Mouse (Mus musculus) MEL (cell line): ENCODE results near the gene Spata21. TPM values are rescaled to one million over a fixed set of nuclear protein-coding genes. Genes with fewer than 3 reads are reported as not detected.

Source experiments
- DNase-seq: peaks from one replicate; pipeline ENCODE4 v3.0.0; 2011; ENCODE audit warnings: low read depth, low spot score
- H3K27ac ChIP-seq: 2 replicates; pipeline ENCODE4 v1.5.1; 2012; ENCODE audit warnings: low read depth, mild to moderate bottlenecking, control low read depth, low read length, moderate library complexity; ENCODE audit not compliant: control insufficient read depth
- H3K27me3 ChIP-seq, 2 experiments: fragments of 150-350 bp in 1 of 2; sonication (generic) in 1 of 2; 2 replicates each; pipeline ENCODE4 v1.6.1; 2012; ENCODE audit warnings: low read length in 2 of 2, mild to moderate bottlenecking in 2 of 2, improper control_type of control experiment in 1 of 2, moderate library complexity in 1 of 2; ENCODE audit not compliant: insufficient read depth in 2 of 2, control insufficient read depth in 1 of 2
- H3K36me3 ChIP-seq, 2 experiments: 2 replicates each; pipeline ENCODE4 v1.6.1; 2012 to 2014; ENCODE audit warnings: low read length in 2 of 2, improper control_type of control experiment in 1 of 2, inconsistent platforms in 1 of 2, mild to moderate bottlenecking in 1 of 2; ENCODE audit not compliant: insufficient read depth in 2 of 2, control insufficient read depth in 1 of 2
- H3K4me1 ChIP-seq, 2 experiments: fragments of 150-350 bp in 1 of 2; sonication (generic) in 1 of 2; 2 replicates each; pipeline ENCODE4 v1.6.1; 2012; ENCODE audit warnings: low read length in 2 of 2, improper control_type of control experiment in 1 of 2, mild to moderate bottlenecking in 1 of 2; ENCODE audit not compliant: insufficient read depth in 2 of 2, control insufficient read depth in 1 of 2
- H3K4me3 ChIP-seq, 2 experiments: fragments of 150-350 bp in 1 of 2; sonication (generic) in 1 of 2; 2 replicates each; pipeline ENCODE4 v1.5.1; 2012; ENCODE audit warnings: low read depth in 2 of 2, low read length in 2 of 2, mild to moderate bottlenecking in 2 of 2, moderate library complexity in 2 of 2, control low read depth in 1 of 2, improper control_type of control experiment in 1 of 2; ENCODE audit not compliant: control insufficient read depth in 1 of 2, insufficient read depth in 1 of 2
- H3K79me2 ChIP-seq: 2 replicates; pipeline ENCODE4 v1.6.1; 2012; ENCODE audit warnings: mild to moderate bottlenecking, low read length, moderate library complexity; ENCODE audit not compliant: control insufficient read depth, poor library complexity, insufficient read depth
- H3K9ac ChIP-seq: 2 replicates; pipeline ENCODE4 v1.6.1; 2012; ENCODE audit warnings: low read depth, mild to moderate bottlenecking, control low read depth, low read length, moderate library complexity; ENCODE audit not compliant: control insufficient read depth, poor library complexity, severe bottlenecking
- H3K9me3 ChIP-seq: fragments of 150-350 bp; sonication (generic); replicated peaks from 2 replicates; pipeline ENCODE4 v1.6.1; 2012; ENCODE audit warnings: mild to moderate bottlenecking, low read length, improper control_type of control experiment, moderate library complexity; ENCODE audit not compliant: insufficient read depth
- CHD1 ChIP-seq: IDR thresholded peaks from 2 replicates; pipeline ENCODE4 v1.6.1; 2012; ENCODE audit warnings: low read depth, mild to moderate bottlenecking, inconsistent platforms, low read length, improper control_type of control experiment
- CHD2 ChIP-seq: IDR thresholded peaks from 2 replicates; pipeline ENCODE4 v1.6.1; 2011; ENCODE audit warnings: low read length, improper control_type of control experiment
- CTCF ChIP-seq, 3 experiments: IDR thresholded peaks in 2 of 3; conservative IDR thresholded peaks in 1 of 3; 2 replicates each; pipeline ENCODE4 v1.5.1; 2011 to 2012; ENCODE audit warnings: low read length in 3 of 3, low read depth in 2 of 3, mild to moderate bottlenecking in 2 of 3, improper control_type of control experiment in 1 of 3, inconsistent platforms in 1 of 3, mixed read lengths in 1 of 3, moderate library complexity in 1 of 3; ENCODE audit not compliant: control insufficient read depth in 1 of 3, insufficient read depth in 1 of 3, poor library complexity in 1 of 3, severe bottlenecking in 1 of 3
- ELF1 ChIP-seq: IDR thresholded peaks from 2 replicates; pipeline ENCODE4 v1.6.1; 2014; ENCODE audit warnings: low read depth, mild to moderate bottlenecking, inconsistent platforms, low read length, improper control_type of control experiment, moderate library complexity
- EP300 ChIP-seq, 2 experiments: IDR thresholded peaks; 2 replicates each; pipeline ENCODE4 v1.6.1; 2011; ENCODE audit warnings: improper control_type of control experiment in 2 of 2, low read length in 2 of 2, low read depth in 1 of 2, mild to moderate bottlenecking in 1 of 2
- GABPA ChIP-seq: IDR thresholded peaks from 2 replicates; pipeline ENCODE4 v1.6.1; 2012; ENCODE audit warnings: low read depth, mild to moderate bottlenecking, inconsistent platforms, low read length, improper control_type of control experiment, moderate library complexity
- MAFK ChIP-seq: IDR thresholded peaks from 2 replicates; pipeline ENCODE4 v1.6.1; 2011; ENCODE audit warnings: low read depth, mild to moderate bottlenecking, low read length, improper control_type of control experiment, borderline replicate concordance
- MAX ChIP-seq: IDR thresholded peaks from 2 replicates; pipeline ENCODE4 v1.6.1; 2011; ENCODE audit warnings: low read length, improper control_type of control experiment
- NRF1 ChIP-seq: IDR thresholded peaks from 2 replicates; pipeline ENCODE4 v1.6.1; 2014; ENCODE audit warnings: low read depth, mild to moderate bottlenecking, inconsistent platforms, low read length, improper control_type of control experiment, moderate library complexity; ENCODE audit not compliant: poor library complexity, insufficient read depth, severe bottlenecking
- POLR2AphosphoS2 ChIP-seq: IDR thresholded peaks from 2 replicates; pipeline ENCODE4 v1.6.1; 2011; ENCODE audit warnings: low read length, improper control_type of control experiment
- POLR2AphosphoS5 ChIP-seq: IDR thresholded peaks from 2 replicates; pipeline ENCODE4 v1.6.1; 2012; ENCODE audit warnings: low read depth, borderline replicate concordance, mild to moderate bottlenecking, inconsistent platforms, low read length, moderate library complexity, mixed read lengths
- RCOR1 ChIP-seq: IDR thresholded peaks from 2 replicates; pipeline ENCODE4 v1.6.1; 2012; ENCODE audit warnings: low read depth, mild to moderate bottlenecking, inconsistent platforms, low read length, improper control_type of control experiment
- TBP ChIP-seq: IDR thresholded peaks from 2 replicates; pipeline ENCODE4 v1.8.0; 2011; ENCODE audit warnings: low read depth, low read length, improper control_type of control experiment
- TCF12 ChIP-seq: IDR thresholded peaks from 2 replicates; pipeline ENCODE4 v1.6.1; 2014; ENCODE audit warnings: low read depth, mild to moderate bottlenecking, inconsistent platforms, low read length, improper control_type of control experiment, moderate library complexity
- UBTF ChIP-seq: IDR thresholded peaks from 2 replicates; pipeline ENCODE4 v1.6.1; 2012; ENCODE audit warnings: low read depth, mild to moderate bottlenecking, inconsistent platforms, low read length, improper control_type of control experiment, moderate library complexity, borderline replicate concordance; ENCODE audit not compliant: insufficient read depth
- ZC3H11A ChIP-seq: IDR thresholded peaks from 2 replicates; pipeline ENCODE4 v1.6.1; 2012; ENCODE audit warnings: low read depth, mild to moderate bottlenecking, inconsistent platforms, low read length, improper control_type of control experiment
- ZKSCAN1 ChIP-seq: IDR thresholded peaks from 2 replicates; pipeline ENCODE4 v1.6.1; 2012; ENCODE audit warnings: low read depth, mild to moderate bottlenecking, inconsistent platforms, low read length, improper control_type of control experiment, moderate library complexity
- polyA plus RNA-seq, 2 experiments: library from polyadenylated mRNA; stranded (reverse) in 1 of 2; unstranded in 1 of 2; fragments of >175 nt in 1 of 2; fragments of >200 nt in 1 of 2; gene quantifications; 2 replicates each; pipeline versions ENCODE4 v1.2.1 to v1.2.4; 2012; ENCODE audit warnings: low replicate concordance in 2 of 2, low read depth in 1 of 2; ENCODE audit not compliant: insufficient read length in 2 of 2, insufficient read depth in 1 of 2, missing spikeins in 1 of 2
- total RNA-seq: library from RNA; depleted of rRNA; stranded (reverse); fragments of 300-350 nt; gene quantifications from 2 replicates; pipeline ENCODE4 v1.2.3, GENCODE M21; 2012

The Spata21 gene
- total and polyA plus RNA-seq, 3 experiments: not detected

DNA sequence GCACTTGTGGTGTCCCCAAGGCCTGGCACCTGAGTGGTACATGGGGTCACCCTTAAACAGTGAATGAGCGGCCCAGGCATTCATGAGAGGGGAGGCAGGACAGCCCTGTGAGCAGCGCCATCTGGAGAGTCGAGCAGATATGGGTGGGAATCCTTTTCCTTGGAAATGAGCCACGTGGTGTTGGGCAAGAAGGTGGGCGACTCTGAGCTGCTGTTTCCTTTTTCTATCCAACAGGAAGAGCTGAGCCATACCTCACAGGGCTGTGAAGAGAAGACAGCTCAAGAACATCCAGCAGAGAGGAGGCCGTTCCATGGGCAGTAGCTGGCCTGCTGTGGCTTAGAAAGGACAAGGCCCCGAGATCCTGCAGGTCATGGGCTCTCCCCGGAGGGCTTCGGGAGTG lies 581 bp downstream of the Spata21 start:
- Histone ChIP-seq H3K4me1 (no peaks in the 10 kb centered on the region), H3K79me2 (no peaks in the 10 kb centered on the region), H3K27ac (no peak overlapping the region), H3K9me3 (no peaks in the 10 kb centered on the region), H3K36me3 (no peaks in the 10 kb centered on the region), H3K9ac (no peak overlapping the region), H3K4me3 (no peak overlapping the region), H3K27me3 (peaks cover 0 to 4% of the 10 kb centered on the region in 2 experiments; a peak in 3 of 4 replicates)
- no peak for TF ChIP-seq CHD1
- no peak for TF ChIP-seq TBP
- no peak for TF ChIP-seq ELF1
- DNase-seq: no peak

DNA sequence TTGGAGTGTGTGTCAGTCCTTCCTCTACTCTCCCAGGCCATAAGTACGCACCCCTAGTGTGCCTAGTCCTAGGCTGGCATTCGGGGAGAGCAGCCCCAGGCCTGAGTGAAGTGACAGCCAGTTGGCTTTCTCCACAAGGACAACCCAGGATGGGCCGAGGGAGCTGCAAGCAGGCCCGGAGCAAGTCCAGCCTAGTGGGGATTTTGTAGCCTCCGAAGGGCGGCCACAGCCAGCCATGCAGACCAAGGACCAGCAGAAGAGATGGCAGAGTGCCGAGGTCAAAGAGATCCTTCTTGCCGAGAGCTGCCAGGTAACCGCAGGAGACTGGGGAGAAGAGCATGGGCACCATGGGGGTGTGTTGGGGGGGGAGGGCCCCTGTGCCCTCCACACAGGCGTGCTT lies 6.9 kb downstream of the Spata21 start:
- Histone ChIP-seq H3K27ac (no peak overlapping the region), H3K4me3 (no peak overlapping the region), H3K9me3 (no peaks in the 10 kb centered on the region), H3K79me2 (no peaks in the 10 kb centered on the region), H3K9ac (no peak overlapping the region), H3K36me3 (no peaks in the 10 kb centered on the region), H3K27me3 (no peaks in the 10 kb centered on the region), H3K4me1 (peaks cover 0 to 5% of the 10 kb centered on the region in 2 experiments; a peak in 1 of 4 replicates)
- no peak for DNase-seq
- TF ChIP-seq NRF1 (no peak), GABPA (no peak), CTCF (IDR thresholded peaks at IDR 0.05 in 2 of 3, conservative IDR thresholded peaks at IDR 0.05 in 1 of 3; ENCODE audit: control insufficient read depth in 1 of 3, insufficient read depth in 1 of 3, low read depth in 2 of 3, low read length in 3 of 3, poor library complexity in 1 of 3, severe bottlenecking in 1 of 3) (no peak), CHD2 (no peak), POLR2AphosphoS5 (no peak), MAX (no peak), MAFK (no peak), EP300 (IDR thresholded peaks at IDR 0.05; ENCODE audit: low read depth in 1 of 2, low read length in 2 of 2) (no peak), TBP (no peak), POLR2AphosphoS2 (no peak), UBTF (no peak), ZKSCAN1 (no peak), ZC3H11A (no peak), TCF12 (no peak), RCOR1 (no peak)
